Mouse (Mus musculus) layer of hippocampus, adult 9-10 months (tissue): ENCODE results near the gene Trim69.
A peak's percentile ranks its signal among the peaks of the same experiment; 100 is the strongest.

Experiments used
- DNase-seq: peaks from one replicate; pipeline ENCODE4 v3.0.0; 2022; ENCODE audit warnings: low spot score

Trim69 gene

DNA sequence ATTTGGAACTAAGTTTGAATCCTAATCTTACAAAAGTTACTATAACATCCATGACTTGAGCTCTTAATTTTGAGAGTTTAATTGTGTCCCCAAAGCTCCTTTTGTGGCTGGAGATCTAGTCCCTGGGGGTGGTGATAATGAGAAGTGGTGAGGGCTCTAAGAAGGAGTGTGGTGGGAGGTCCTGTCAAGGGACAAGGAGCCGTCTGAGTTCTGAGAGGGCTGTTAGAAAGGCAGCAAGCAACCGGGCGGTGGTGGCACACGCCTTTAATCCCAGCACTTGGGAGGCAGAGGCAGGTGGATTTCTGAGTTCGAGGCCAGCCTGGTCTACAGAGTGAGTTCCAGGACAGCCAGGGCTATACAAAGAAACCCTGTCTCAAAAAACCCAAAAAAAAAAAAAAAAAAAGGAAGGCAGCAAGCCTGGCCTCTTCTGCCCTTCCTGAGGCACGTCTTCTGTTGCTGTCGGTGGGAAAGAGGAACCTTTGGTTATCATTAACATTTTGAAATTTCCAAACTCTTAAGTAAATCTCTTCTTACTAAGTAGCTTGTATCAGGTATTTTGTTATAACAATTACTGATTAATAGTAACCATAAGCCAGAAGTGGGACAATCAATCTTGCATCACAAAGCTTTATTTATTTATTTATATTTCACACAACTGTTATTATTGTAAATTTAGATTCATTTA, 6.7 kb upstream of the Trim69 start:
- DNase-seq = no peak

DNA sequence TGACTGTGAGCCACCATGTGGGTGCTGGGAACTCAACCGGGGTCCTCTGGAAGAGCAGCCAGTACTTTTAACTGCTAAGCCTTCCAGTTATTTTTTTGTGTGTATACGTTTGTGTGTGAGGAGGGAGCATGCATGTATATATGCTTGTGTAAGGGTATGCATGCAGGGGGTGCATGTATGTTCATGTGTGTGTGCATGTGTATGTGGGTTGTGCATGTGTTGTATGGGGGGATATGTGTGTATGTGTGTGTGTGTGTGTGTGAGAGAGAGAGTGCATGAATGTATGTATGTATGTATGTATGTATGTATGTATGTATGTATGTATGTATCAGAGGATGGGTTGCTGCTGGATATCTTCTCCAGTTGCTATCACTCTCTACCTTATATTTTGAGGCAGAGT, 6.0 kb upstream of the Trim69 start:
- DNase-seq = no peak

DNA sequence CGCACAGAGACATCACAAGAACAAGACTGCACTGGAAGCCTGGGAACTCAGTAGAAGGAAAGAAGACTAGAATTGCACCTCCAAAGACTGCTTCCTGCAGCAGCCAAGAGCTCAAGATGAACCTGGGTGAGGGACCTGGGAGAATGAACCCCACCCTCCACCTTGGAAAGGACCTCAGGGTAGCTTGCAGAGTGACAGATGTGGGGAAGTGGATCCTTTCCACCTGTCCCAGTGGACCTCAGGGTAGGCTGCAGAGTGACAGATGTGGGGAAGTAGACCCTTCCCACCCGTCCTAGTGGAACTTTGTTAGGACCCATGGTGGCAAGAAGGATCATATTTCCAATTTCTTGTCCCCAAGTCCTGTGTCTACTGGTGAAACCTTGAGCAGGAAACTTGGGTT, 5.2 kb upstream of the Trim69 start:
- DNase-seq = no peak

DNA sequence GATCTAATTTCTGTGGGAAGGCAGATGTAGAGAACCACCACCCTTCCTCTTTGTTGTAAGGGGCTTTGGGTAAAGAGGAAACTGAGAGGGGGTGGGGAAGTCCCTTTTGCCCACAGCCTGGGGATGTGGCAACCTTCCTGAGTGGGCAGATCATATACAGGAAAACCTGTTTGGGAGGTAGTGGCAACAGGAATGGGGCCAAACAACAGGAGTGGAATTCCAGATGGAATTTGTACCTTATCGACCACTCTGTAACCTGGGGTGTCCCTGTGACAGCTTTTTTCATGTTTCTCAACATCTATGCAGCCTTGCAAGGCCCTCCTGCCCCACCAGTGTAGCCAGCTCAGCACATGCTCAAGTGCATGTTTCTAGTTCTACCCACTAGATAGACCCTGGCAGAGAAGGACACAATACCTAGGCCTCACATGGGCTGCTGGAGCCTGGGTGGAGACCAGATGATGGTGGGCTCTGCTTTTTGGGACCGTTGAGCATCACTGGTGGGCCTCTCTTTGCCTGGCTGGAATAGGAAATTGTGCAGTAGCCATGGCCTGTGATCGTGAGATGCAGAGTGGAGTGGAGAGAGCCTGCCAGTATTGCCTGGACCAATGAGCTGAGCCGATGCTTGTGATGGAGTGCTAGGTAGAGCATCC, 4.3 kb upstream of the Trim69 start:
- no peak for DNase-seq

DNA sequence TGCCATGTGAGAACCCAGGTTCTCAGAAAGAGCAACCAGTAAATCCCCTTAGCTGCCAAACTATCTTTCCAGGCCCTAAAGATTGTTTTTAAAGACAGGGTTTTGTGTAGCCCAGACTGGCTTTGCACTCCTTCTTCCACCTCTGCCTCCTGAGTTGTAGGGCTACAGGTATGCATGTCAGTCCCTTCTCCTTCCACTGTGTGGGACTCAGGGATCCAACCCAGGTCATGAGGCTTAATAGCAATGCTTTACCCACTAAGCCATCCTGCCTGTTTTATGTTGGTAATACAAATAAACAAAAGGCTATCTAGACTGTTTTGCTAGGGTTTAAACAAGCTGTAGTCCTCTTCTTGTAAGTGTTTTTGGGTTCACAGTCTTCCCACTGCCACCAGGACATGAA, 2.9 kb upstream of the Trim69 start:
- no peak for DNase-seq

DNA sequence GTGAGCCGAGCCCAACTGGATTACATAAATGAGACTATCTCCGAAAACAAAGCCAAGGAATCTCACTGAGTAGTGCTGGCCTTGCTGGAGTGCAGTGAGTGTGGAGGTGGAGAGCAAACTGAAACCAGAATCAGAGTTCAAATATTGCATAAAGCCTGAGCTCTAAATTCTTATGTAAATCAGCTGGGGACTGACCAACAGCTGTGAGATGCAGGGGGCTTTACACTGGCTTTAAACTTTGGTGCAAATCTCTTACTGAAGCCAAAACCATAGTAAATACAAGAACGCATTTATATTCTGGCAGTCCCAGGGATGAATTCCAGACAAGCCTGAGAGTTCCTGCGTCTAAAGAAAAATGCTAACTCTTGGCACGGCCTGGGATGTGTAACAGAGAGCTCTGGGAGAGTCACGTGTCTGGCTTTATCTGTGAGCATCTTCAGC, 2.1 kb upstream of the Trim69 start:
- no peak for DNase-seq

DNA sequence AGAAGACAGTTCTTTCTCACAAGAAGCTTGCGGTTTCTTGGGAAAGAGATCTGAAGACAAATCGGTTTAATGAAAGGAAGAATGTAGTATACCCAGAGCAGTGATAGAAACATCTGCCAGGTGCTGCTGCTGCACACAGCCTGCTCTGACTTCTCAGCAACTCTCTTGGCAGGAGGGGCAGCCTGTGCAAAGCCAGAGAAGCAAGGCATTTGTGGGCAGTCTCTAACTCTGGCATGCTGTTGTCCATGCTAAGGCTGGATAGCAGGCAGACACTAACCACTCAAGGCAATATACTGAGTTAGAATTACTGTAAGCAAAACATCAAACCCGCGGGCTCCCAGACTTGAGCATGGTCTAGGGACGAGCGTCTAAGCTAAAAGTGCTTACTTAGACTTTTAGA, 833 bp upstream of the Trim69 start:
- DNase-seq = no peak

DNA sequence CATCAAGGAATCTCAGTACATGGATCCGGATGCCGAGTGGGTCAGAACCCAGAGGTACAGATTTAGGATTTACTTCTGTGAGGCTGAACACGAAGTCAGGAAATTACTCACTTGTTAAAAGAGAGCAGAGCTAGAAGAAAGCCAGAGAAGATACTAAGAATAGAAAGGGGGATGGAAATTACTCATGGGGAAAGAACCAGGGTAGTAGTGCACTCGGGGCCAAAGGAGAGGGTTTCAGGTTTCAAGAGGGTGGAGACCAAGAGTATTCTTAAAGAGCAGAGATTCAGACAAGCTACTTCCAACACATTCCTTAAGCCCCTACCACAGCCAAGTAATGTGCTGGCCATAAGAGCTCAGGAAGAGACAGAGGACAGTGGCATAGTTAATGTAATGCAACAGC, 1.0 kb downstream of the Trim69 start:
- no peak for DNase-seq

DNA sequence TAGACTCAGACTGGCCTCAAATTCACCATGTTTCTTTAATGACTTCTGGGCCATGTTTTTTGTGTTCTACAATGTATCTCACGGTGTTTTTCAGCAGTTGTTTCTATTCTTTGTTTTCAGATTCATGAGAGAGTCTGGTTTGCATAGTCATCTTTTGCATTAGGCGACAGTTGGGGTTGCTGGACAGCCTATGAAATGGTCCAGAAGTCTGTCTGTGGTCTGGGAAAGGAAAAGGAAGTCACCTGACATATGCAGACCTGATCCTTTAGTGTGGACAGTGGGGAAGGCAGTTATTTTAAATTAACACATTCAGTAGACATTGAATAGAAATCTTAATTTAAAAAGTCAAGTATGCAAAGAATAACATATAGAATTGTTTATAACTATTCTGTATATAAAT, 2.0 kb downstream of the Trim69 start:
- DNase-seq = no peak

DNA sequence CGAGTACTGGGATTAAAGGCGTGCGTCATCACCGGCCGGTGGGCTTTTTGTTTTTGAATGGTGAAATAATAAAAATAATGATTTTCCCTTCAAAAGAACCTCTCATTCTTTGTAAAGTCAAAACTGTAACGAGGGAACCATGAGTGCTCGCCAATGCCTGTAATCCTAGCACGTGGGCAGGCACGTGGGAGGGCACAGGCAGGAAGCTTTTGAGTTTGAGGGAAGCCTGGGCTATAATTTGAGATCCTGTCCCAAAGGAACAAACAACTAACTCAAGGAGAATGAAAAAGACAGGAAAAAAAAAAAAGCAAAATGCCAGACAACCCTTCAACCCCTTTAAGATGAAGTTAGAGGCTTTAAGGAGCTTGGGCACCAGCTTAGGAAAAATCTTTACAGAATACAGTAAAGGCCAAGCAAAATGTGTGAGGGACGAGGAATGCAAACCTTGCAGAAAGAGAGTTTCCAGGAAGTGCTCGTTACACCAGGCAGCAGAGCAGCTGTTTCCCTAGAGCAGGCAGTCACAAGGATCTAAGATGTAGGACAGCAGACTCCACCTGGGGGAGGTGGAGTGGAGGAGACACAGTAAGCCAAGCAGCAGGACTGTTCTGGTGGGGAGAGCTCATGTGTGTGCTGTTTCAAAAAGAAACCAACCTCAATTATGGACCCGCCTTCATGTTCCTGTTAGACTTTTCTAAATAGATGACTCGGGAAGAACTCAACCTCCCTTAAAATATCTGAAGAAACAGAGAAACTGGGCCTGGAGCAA, 3.1 kb downstream of the Trim69 start:
- no peak for DNase-seq

DNA sequence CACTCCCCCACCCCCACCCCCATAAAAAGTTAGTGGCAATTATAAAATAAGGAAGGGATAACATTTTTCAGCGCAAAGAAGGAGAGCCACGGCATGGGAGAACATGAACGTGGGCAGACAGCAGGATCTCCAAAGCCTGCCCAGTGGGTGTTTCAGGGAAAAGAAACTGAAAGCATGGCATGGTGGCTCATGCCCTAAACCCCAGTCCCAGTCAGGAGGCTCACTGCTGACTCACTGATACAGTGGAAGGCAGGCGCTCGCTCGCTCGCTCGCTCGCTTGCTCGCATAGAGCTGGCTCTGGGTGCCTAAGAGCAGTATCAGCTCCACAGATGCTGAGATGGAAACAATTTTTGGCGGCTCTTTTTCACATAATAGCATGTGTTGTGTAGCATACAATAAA, 3.8 kb downstream of the Trim69 start:
- DNase-seq = no peak

DNA sequence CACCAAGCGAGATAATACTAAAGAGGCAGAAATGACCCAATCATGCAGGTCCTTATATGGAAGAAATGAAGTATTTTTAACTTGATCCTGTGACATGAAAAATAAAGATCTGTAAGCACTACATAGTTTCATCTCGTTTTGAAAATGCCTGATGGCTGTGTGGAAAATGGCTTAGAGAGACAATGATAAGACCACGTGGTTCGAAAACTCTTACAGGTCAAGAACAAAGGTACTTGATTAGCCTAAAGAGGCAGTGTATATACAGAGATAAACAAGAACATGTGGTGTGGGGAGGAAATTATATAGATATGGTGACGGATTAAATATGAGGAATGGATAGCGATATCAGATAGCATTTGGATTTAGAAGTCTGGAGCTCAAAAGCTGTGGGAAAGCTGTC, 10.8 kb downstream of the Trim69 start:
- DNase-seq = no peak

DNA sequence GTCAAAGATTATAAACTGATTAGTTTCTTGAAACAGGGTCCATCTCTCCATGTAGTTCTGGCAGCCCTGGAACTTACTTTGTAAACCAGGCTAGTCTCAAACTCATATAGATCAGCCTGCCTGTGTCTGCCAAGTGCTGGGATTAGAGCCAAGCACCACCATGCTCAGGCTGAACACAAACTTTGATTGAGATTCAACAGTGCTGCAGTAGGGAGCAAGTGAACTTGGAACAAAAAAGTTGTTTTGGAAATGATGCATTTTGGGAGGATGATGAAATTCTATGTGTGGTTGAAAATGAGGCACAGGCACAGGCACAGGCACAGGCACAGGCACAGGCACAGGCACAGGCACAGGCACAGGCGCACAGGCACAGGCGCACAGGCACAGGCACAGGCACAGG, 11.7 kb downstream of the Trim69 start:
- no peak for DNase-seq

DNA sequence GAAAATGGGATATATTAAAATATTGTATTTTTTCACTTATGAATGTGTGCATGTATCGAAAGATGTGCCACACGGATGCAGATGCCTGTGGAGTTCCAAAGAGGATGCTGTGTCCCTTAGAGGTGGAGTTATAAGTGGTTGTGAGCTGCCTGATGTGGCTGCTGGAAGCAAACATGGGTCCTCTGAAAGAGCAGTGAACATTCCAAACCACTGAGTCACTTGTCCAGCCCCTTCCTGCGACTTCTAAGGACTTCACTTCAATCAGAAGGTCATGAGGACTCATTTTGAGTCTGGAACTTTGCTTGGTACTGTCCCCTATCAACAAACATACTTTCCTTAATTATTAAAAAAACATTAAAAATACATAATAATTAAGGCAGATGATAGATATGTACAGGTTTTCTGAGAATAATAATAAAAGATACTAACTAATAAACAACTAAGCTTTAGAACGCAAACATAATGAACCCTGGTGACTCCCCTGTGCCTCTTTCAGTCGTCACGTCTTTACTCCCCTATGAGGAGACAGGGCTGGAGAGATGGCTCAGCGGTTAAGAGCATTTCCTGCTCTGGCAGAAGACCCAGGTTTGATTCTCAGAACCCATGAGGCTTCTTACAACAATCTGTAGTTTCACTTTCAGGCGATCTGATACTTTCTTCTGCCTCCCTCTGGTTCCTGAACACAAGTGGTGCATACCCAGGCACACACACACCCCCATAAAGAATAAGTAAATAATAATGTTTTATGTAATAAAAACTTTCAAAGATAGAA, 19.7 kb downstream of the Trim69 start:
- DNase-seq = no peak

DNA sequence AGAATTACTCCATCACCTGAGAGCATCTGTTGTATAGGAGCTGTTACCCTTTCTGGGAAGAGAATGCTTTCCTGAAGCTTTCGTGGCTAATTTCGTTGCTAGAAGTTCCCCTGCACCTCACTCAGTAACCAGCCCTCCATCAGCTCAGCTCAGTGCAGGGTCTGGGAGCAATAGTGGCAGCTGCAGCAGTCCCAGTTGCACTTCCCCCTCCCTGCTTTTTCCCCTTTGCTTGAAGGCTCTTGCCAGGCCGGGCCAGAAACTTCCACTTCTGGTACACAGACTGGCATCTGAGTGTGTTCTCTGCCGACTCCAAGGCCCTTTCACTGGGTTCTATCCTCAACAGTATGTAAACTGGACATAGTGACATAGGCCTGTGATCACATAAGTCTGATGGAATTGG, 24.6 kb downstream of the Trim69 start:
- no peak for DNase-seq

DNA sequence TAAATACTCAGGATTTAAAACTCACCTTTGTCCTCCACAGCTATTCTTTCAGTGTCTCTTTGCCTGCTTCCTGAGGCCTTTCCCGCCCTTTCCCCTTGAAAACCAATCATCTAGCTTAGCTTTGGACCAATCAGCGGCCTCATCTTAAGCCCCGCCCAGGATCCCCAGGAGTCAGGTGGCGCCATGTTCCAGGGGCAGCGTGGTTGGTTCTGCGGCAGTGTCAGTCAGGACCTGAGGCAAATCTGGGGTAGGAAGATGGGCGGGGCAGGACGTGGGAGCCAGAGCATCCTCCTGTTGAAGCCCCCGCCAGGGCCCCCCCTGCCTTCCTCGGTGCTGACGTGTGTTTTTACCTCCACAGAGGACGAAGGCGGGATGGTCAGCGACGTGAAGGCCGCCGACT, 25.6 kb downstream of the Trim69 start, which contains the start of the genes Patl2 and Terb2:
Gene Patl2, minus strand, starts transcription at position 84 of the 400 bp plus-strand sequence.
Gene Terb2, plus strand, starts transcription at position 167 of the 400 bp plus-strand sequence.
- DNase-seq = no peak

DNA sequence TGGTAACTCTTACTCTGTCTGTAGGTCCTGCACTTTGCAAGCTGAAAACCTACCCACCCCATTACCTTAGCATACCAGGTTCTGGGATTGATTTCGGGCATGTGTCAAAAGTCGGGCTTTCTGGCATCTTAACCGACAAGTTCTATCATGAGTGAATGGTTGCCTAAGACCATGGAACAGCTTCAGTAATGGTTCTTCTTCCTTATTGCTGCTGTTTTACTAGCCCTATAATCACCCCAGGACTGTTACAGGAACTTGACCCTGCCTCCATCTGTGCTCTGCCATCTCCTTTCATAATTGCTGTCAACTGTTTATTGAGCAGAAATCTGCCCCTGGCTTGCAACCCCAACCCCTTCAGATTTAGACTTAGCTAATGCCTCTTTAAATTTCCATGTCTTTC, 26.3 kb downstream of the Trim69 start:
- DNase-seq = no peak

DNA sequence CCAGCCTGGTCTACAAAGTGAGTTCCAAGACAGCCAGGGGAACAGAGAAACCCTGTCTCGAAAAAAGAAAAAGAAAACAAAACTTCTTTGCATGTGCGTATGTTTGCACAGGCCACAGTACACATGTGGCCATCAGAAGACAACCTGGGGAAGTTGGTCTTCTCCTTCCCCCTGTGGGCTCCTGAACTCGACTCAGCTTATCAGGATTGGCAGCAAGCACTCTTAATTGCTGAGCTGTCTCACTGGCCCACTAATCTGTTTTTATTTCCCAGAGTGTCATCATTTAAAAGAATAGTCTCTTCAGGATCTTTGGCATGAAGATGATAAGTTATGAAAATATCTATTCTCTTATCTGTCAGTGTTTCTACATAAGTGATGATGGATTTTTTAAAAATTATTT, 31.3 kb downstream of the Trim69 start:
- DNase-seq = no peak

DNA sequence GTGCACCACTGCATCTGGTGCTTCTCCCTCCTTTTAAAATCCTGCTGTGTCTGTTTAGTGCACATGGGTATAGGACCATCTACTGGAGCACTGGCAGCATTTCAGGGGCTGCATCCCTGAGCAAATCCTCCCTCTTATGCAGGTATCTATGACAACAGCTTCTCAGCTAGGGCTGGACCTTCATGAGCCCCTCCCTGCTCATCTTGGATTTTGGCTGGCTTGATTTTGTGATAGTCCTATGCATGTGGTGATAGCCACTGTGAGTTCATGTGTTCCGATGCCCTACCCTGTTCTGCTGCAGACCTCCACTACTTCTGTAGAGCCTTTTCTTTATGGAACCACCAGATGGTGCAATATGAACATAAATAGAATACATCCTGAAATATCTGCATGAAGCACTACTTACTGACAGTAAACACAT, 34.0 kb downstream of the Trim69 start:
- DNase-seq = peak; percentile 35

DNA sequence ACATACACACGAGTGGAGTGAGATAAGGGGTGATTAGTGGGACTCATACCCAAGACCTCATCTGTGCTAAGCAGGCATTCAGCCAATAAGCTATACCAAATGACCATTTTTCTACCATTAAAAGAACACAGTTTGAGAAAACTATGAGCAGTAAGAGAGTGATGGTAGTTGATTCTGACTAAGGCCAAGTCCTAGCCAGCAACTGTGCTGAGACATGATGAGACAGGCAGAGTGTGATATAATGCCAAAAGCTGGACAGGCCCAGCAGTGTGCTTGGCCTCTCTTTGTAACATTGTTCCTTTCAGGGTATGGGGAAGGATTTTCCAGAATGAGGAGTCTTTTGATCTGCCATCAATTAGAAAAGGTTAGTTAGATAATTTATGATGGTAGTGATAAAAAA, 41.0 kb downstream of the Trim69 start:
- no peak for DNase-seq

DNA sequence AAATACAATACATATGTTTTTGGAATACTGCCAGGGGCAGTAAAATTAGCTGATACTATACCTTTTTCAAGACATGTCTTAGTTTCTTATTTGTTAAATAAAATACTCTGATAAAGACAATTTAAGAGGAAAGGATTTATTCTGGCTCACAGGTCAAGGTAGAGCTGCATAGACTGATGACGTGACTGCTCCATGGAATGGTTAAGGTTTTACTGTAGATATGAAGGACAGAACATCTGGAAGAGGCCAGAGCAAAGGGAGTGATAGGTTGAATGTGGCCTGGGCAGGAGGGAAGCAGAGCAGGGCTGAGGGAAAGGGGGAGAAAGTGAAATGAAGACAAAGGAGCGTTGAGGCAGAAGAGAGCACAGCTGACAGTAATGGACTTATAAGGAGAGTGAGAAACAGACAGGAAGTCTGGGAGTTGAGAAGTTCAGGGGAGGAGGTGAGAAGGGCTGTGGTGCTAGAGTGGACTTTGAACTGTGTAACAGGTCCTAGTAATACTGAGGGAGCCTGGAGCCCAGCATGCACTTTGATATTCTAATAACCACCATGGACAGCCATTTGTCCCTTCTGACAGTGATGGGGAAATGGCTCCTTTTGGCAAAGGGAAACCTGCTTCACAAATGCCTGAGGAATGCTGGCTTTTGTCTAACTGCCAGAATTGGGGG, 46.1 kb downstream of the Trim69 start:
- no peak for DNase-seq
